Comparison of ENCODE assay signal across 20 mouse cellular contexts in genomic region chr17:5416518-5416917, GRCm38 (mm10). TPM values are rescaled to one million over a fixed set of nuclear protein-coding genes. Genes with fewer than 3 reads are reported as not detected.
"Had no signal": no experiment of that assay in that cellular context is flagged by ENCODE, and none has a peak within 500 bp of the region (broad histone marks: within the 10 kb centered on the region; RNA-seq: fewer than 3 reads in every experiment).

No protein-coding gene starts in this region.

- H3K27me3 ChIP-seq: liver, embryonic 15.5 days; lung, embryonic 15.5 days; megakaryocyte, embryonic 14.5 days; midbrain, embryonic 13.5 days; midbrain, embryonic 15.5 days; neural tube, embryonic 12.5 days; stomach, embryonic 15.5 days had no signal

- H3K4me1 ChIP-seq: lung, embryonic 15.5 days; midbrain, embryonic 13.5 days; midbrain, embryonic 15.5 days; stomach, embryonic 15.5 days had no signal

- H3K36me3 ChIP-seq: midbrain, embryonic 15.5 days had no signal

- ATAC-seq: liver, postnatal 0 days; lung, postnatal 0 days; midbrain, embryonic 13.5 days; midbrain, embryonic 15.5 days had no signal

- H3K9me3 ChIP-seq: liver, embryonic 15.5 days; lung, embryonic 15.5 days; midbrain, embryonic 13.5 days; midbrain, embryonic 15.5 days; neural tube, embryonic 12.5 days; stomach, embryonic 15.5 days had no signal

- H3K4me3 ChIP-seq: liver, embryonic 15.5 days; lung, embryonic 15.5 days; megakaryocyte, embryonic 14.5 days; midbrain, embryonic 13.5 days; midbrain, embryonic 15.5 days; neural tube, embryonic 12.5 days; stomach, embryonic 15.5 days had no signal

- H3K4me2 ChIP-seq: liver, embryonic 15.5 days; lung, embryonic 15.5 days; midbrain, embryonic 11.5 days; midbrain, embryonic 13.5 days; midbrain, embryonic 15.5 days; neural tube, embryonic 12.5 days; stomach, embryonic 15.5 days had no signal

- H3K27ac ChIP-seq: liver, embryonic 15.5 days; lung, embryonic 15.5 days; macrophage; midbrain, embryonic 13.5 days; midbrain, embryonic 15.5 days; neural tube, embryonic 12.5 days; stomach, embryonic 15.5 days; stomach, postnatal 0 days had no signal

- DNase-seq: liver, postnatal 0 days; lung, adult 2 months; lung, postnatal 14 days; lung, postnatal 36 days; right cerebral cortex, adult 18-20 months; right cerebral cortex, postnatal 25 days; thymus, adult 2 months; thymus, postnatal 25 days; thymus, postnatal 4 days had no signal

- H3K9ac ChIP-seq: liver, embryonic 15.5 days; liver, postnatal 0 days; lung, embryonic 15.5 days; midbrain, embryonic 13.5 days; midbrain, embryonic 15.5 days; neural tube, embryonic 12.5 days; stomach, embryonic 15.5 days had no signal

RNA-seq across cellular contexts. Expression of gene Ldhal6b, which starts 2.0 kb away (rescaled TPM):
- polyA plus RNA-seq: liver, embryonic 15.5 days; liver, postnatal 0 days; lung, embryonic 15.5 days; lung, postnatal 0 days; midbrain, embryonic 11.5 days; midbrain, embryonic 13.5 days; midbrain, embryonic 15.5 days; neural tube, embryonic 12.5 days; stomach, embryonic 15.5 days; stomach, postnatal 0 days had no signal
